Mouse (Mus musculus) lung, adult 2 months (tissue): ENCODE results near the gene Ifngr2.

ENCODE experiments used
- CTCF ChIP-seq: fragments of 200-500 bp; IDR thresholded peaks from 2 replicates; pipeline ENCODE4 v1.5.1; 2011; ENCODE audit warnings: mild to moderate bottlenecking, low read length, control low read depth; ENCODE audit not compliant: insufficient read depth
- POLR2A ChIP-seq: fragments of 200-500 bp; IDR thresholded peaks from 2 replicates; pipeline ENCODE4 v1.6.1; 2011; ENCODE audit warnings: low read depth, mild to moderate bottlenecking, control low read depth, low read length, borderline replicate concordance; ENCODE audit errors: extremely low read depth

DNA sequence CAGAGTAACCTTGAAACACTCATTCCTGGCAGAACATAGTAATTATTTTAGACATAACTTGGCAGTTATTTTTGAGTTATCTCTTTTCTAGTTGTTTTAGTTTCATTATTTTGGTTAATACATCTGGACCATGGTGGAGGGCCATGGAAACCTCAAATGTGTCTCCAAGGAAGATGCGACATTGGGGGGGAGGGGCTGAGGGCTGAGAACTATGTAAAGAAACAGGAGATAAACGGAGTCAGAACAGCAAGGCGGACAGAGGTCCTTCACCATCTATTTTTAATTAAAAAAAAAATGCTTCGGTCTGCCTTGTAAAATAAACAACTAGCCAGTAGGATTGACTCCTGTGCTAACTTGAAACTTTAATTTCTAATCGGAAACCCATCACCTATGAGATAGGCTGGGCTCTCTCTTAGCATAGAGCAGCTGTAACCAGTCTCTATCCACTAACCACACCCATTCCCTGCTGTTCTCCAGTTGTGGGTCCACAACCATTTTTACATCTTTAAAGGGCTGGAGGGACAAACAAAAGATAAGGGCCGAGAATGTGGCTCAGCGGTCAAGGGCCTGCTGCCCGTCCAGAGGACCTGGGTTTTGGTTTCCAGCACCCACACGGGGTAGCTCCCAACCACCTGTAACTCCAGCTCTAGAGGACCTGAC lies 18.6 kb downstream of the Ifngr2 start:
- TF ChIP-seq POLR2A (no peak), CTCF (no peak)
